Mouse (Mus musculus): ENCODE measurements around the gene Sh2d3c. TPM values are rescaled to one million over a fixed set of nuclear protein-coding genes. Genes with fewer than 3 reads are reported as not detected.

The Sh2d3c gene
- polyA plus RNA-seq (2012; rRNA removed): 167 and 260 TPM in 2 replicates

GRCm38 (mm10) chr2:32720681-32721229 is at the start of gene Sh2d3c:
Gene Sh2d3c, plus strand, starts transcription at chr2:32721055.
- TF ChIP-seq POLR2A (IDR thresholded peaks at IDR 0.05; ENCODE audit: borderline replicate concordance, extremely low read depth, low read depth, low read length) (no peak), CTCF (IDR thresholded peaks at IDR 0.05; ENCODE audit: insufficient read depth, low read length) (no peak)
- peak within 1 kb of the TSS; percentile 58 for H3K4me3 ChIP-seq (replicated peaks; ENCODE audit: extremely low read depth, low read depth, low read length)
- H3K4me1 ChIP-seq (ENCODE audit: control insufficient read depth, insufficient read depth, low read length): no peaks in the 10 kb centered on the region; the same call in 1 of the 2 replicates
- WGBS: 36% methylated on average over 8 of the region's 8 CpGs
- DNase-seq: no peak

GRCm38 (mm10) chr2:32671147-32671546 is 49.7 kb upstream of the Sh2d3c start:
- DNase-seq: no peak
- no peaks in the 10 kb centered on the region; the same call in 1 of the 2 replicates for H3K4me1 ChIP-seq (ENCODE audit: control insufficient read depth, insufficient read depth, low read length)
- no peak for TF ChIP-seq POLR2A (IDR thresholded peaks at IDR 0.05; ENCODE audit: borderline replicate concordance, extremely low read depth, low read depth, low read length)
- TF ChIP-seq CTCF (IDR thresholded peaks at IDR 0.05; ENCODE audit: insufficient read depth, low read length): no peak
- 78% methylated on average over 9 of the region's 9 CpGs for WGBS
- no peak overlapping the region for H3K4me3 ChIP-seq (replicated peaks; ENCODE audit: extremely low read depth, low read depth, low read length)

- H3K4me3 ChIP-seq (replicated peaks; ENCODE audit: extremely low read depth, low read depth, low read length): no peak overlapping the region
- no peaks in the 10 kb centered on the region; the same call in 1 of the 2 replicates for H3K4me1 ChIP-seq (ENCODE audit: control insufficient read depth, insufficient read depth, low read length)
- DNase-seq: no peak
- TF ChIP-seq CTCF (IDR thresholded peaks at IDR 0.05; ENCODE audit: insufficient read depth, low read length): no peak
- no peak for TF ChIP-seq POLR2A (IDR thresholded peaks at IDR 0.05; ENCODE audit: borderline replicate concordance, extremely low read depth, low read depth, low read length)
- 75% methylated on average over 9 of the region's 9 CpGs for WGBS
These were observed 48.8 kb upstream of the Sh2d3c start for GRCm38 (mm10) chr2:32671907-32672595.

- TF ChIP-seq CTCF (IDR thresholded peaks at IDR 0.05; ENCODE audit: insufficient read depth, low read length) (no peak), POLR2A (IDR thresholded peaks at IDR 0.05; ENCODE audit: borderline replicate concordance, extremely low read depth, low read depth, low read length) (no peak)
- 71% methylated on average over 16 of the region's 16 CpGs for WGBS
- Histone ChIP-seq H3K4me3 (replicated peaks; ENCODE audit: extremely low read depth, low read depth, low read length) (no peak overlapping the region), H3K4me1 (ENCODE audit: control insufficient read depth, insufficient read depth, low read length) (no peaks in the 10 kb centered on the region; the same call in 1 of the 2 replicates)
- peak; percentile 48 for DNase-seq
These were observed 47.5 kb upstream of the Sh2d3c start for GRCm38 (mm10) chr2:32673176-32673917.

- DNase-seq: no peak
- 85% methylated on average over 3 of the region's 3 CpGs for WGBS
- H3K4me1 ChIP-seq (ENCODE audit: control insufficient read depth, insufficient read depth, low read length): no peaks in the 10 kb centered on the region
These were observed 44.0 kb upstream of the Sh2d3c start for GRCm38 (mm10) chr2:32676821-32677220.

GRCm38 (mm10) chr2:32677683-32678082 is 43.2 kb upstream of the Sh2d3c start:
- WGBS: 73% methylated on average over 7 of the region's 7 CpGs
- no peak for DNase-seq
- H3K4me1 ChIP-seq (ENCODE audit: control insufficient read depth, insufficient read depth, low read length): no peaks in the 10 kb centered on the region

More at GRCm38 (mm10) chr2:32676821-32677220, 44.0 kb upstream of the Sh2d3c start:
- H3K4me3 ChIP-seq (replicated peaks; ENCODE audit: extremely low read depth, low read depth, low read length): no peak overlapping the region
- TF ChIP-seq POLR2A (IDR thresholded peaks at IDR 0.05; ENCODE audit: borderline replicate concordance, extremely low read depth, low read depth, low read length): no peak
- no peak for TF ChIP-seq CTCF (IDR thresholded peaks at IDR 0.05; ENCODE audit: insufficient read depth, low read length)

GRCm38 (mm10) chr2:32680051-32680451 is 40.8 kb upstream of the Sh2d3c start:
- 34% methylated on average over 7 of the region's 7 CpGs for WGBS
- TF ChIP-seq CTCF (IDR thresholded peaks at IDR 0.05; ENCODE audit: insufficient read depth, low read length): no peak
- TF ChIP-seq POLR2A (IDR thresholded peaks at IDR 0.05; ENCODE audit: borderline replicate concordance, extremely low read depth, low read depth, low read length): no peak
- no peak for DNase-seq
- Histone ChIP-seq H3K4me1 (ENCODE audit: control insufficient read depth, insufficient read depth, low read length) (no peaks in the 10 kb centered on the region), H3K4me3 (replicated peaks; ENCODE audit: extremely low read depth, low read depth, low read length) (no peak overlapping the region)

More at GRCm38 (mm10) chr2:32677683-32678082, 43.2 kb upstream of the Sh2d3c start:
- TF ChIP-seq CTCF (IDR thresholded peaks at IDR 0.05; ENCODE audit: insufficient read depth, low read length) (no peak), POLR2A (IDR thresholded peaks at IDR 0.05; ENCODE audit: borderline replicate concordance, extremely low read depth, low read depth, low read length) (no peak)
- no peak overlapping the region for H3K4me3 ChIP-seq (replicated peaks; ENCODE audit: extremely low read depth, low read depth, low read length)

- 83% methylated on average over 19 of the region's 19 CpGs for WGBS
- TF ChIP-seq POLR2A (IDR thresholded peaks at IDR 0.05; ENCODE audit: borderline replicate concordance, extremely low read depth, low read depth, low read length) (no peak), CTCF (IDR thresholded peaks at IDR 0.05; ENCODE audit: insufficient read depth, low read length) (no peak)
- no peaks in the 10 kb centered on the region for H3K4me1 ChIP-seq (ENCODE audit: control insufficient read depth, insufficient read depth, low read length)
- no peak overlapping the region for H3K4me3 ChIP-seq (replicated peaks; ENCODE audit: extremely low read depth, low read depth, low read length)
- no peak for DNase-seq
These were observed 39.7 kb upstream of the Sh2d3c start for GRCm38 (mm10) chr2:32680961-32681650.

- no peaks in the 10 kb centered on the region for H3K4me1 ChIP-seq (ENCODE audit: control insufficient read depth, insufficient read depth, low read length)
- no peak for DNase-seq
- H3K4me3 ChIP-seq (replicated peaks; ENCODE audit: extremely low read depth, low read depth, low read length): no peak overlapping the region
- WGBS: 63% methylated on average over 6 of the region's 6 CpGs
- no peak for TF ChIP-seq POLR2A (IDR thresholded peaks at IDR 0.05; ENCODE audit: borderline replicate concordance, extremely low read depth, low read depth, low read length)
- TF ChIP-seq CTCF (IDR thresholded peaks at IDR 0.05; ENCODE audit: insufficient read depth, low read length): no peak
These were observed 39.1 kb upstream of the Sh2d3c start for GRCm38 (mm10) chr2:32681754-32682153.

Data from lung, adult 2 months (tissue).